Mouse (Mus musculus) brain, embryonic 14.5 days (tissue): ENCODE measurements around the gene Scd1.

ENCODE experiments used
- CTCF ChIP-seq: fragments of 200-500 bp; IDR thresholded peaks from 2 replicates; pipeline ENCODE4 v1.5.1; 2012; ENCODE audit warnings: inconsistent platforms, mild to moderate bottlenecking, moderate library complexity, borderline replicate concordance; ENCODE audit not compliant: insufficient read depth, insufficient read length; ENCODE audit errors: extremely low read depth
- POLR2A ChIP-seq: fragments of 200-500 bp; IDR thresholded peaks from 2 replicates; pipeline ENCODE4 v1.6.1; 2012; ENCODE audit warnings: mild to moderate bottlenecking, inconsistent platforms, borderline replicate concordance; ENCODE audit not compliant: poor library complexity, insufficient read depth, insufficient read length, severe bottlenecking; ENCODE audit errors: extremely low read depth

- TF ChIP-seq CTCF (no peak), POLR2A (no peak)
Observed at GRCm38 (mm10) chr19:44400484-44401197, 7.0 kb downstream of the Scd1 start.
